Mouse (Mus musculus): ENCODE measurements at regions not wholly inside any gene's neighbourhood (a gene's known extent, or its start where the extent isn't known, plus 50 kb on each side); places are given as distances from the start of the nearest gene placed in this dataset.

- Histone ChIP-seq H3K27ac (ENCODE audit: low read length) (no peak overlapping the region), H3K9ac (ENCODE audit: low read length) (no peak overlapping the region), H3K4me3 (replicated peaks; ENCODE audit: low read length) (no peak overlapping the region), H3K4me1 (ENCODE audit: control insufficient read depth, insufficient read depth, low read length) (no peaks in the 10 kb centered on the region), H3K27me3 (ENCODE audit: control insufficient read depth, insufficient read depth, low read length) (no peaks in the 10 kb centered on the region), H3K36me3 (ENCODE audit: control insufficient read depth, insufficient read depth, low read length) (no peaks in the 10 kb centered on the region), H3K9me3 (replicated peaks; ENCODE audit: control insufficient read depth, low read length) (no peaks in the 10 kb centered on the region), H3K4me2 (ENCODE audit: low read depth, low read length) (no peak overlapping the region)
- WGBS = 62% methylated on average over 7 of the region's 7 CpGs
- ATAC-seq (ENCODE audit: insufficient read depth, low FRiP score) = no peak
Observed at GRCm38 (mm10) chr4:106054324-106054723, 261.7 kb upstream of the Usp24 start.

GRCm38 (mm10) chr4:106062651-106063050, 253.4 kb upstream of the Usp24 start:
- no peaks in the 10 kb centered on the region for H3K27me3 ChIP-seq (ENCODE audit: control insufficient read depth, insufficient read depth, low read length)
- H3K9me3 ChIP-seq (replicated peaks; ENCODE audit: control insufficient read depth, low read length) = no peaks in the 10 kb centered on the region
- H3K4me3 ChIP-seq (replicated peaks; ENCODE audit: low read length) = no peak overlapping the region
- 64% methylated on average over 12 of the region's 12 CpGs for WGBS
- no peaks in the 10 kb centered on the region for H3K36me3 ChIP-seq (ENCODE audit: control insufficient read depth, insufficient read depth, low read length)
- H3K27ac ChIP-seq (ENCODE audit: low read length) = no peak overlapping the region
- no peak overlapping the region for H3K4me2 ChIP-seq (ENCODE audit: low read depth, low read length)
- no peaks in the 10 kb centered on the region for H3K4me1 ChIP-seq (ENCODE audit: control insufficient read depth, insufficient read depth, low read length)
- no peak for ATAC-seq (ENCODE audit: insufficient read depth, low FRiP score)
- H3K9ac ChIP-seq (ENCODE audit: low read length) = no peak overlapping the region

- H3K9me3 ChIP-seq (replicated peaks; ENCODE audit: control insufficient read depth, low read length) = no peaks in the 10 kb centered on the region
- no peaks in the 10 kb centered on the region for H3K36me3 ChIP-seq (ENCODE audit: control insufficient read depth, insufficient read depth, low read length)
- ATAC-seq (ENCODE audit: insufficient read depth, low FRiP score) = no peak
- 45% methylated on average over 6 of the region's 6 CpGs for WGBS
- H3K27ac ChIP-seq (ENCODE audit: low read length) = no peak overlapping the region
- no peaks in the 10 kb centered on the region for H3K27me3 ChIP-seq (ENCODE audit: control insufficient read depth, insufficient read depth, low read length)
- H3K9ac ChIP-seq (ENCODE audit: low read length) = no peak overlapping the region
- H3K4me2 ChIP-seq (ENCODE audit: low read depth, low read length) = no peak overlapping the region
- no peaks in the 10 kb centered on the region for H3K4me1 ChIP-seq (ENCODE audit: control insufficient read depth, insufficient read depth, low read length)
- H3K4me3 ChIP-seq (replicated peaks; ENCODE audit: low read length) = no peak overlapping the region
Observed at GRCm38 (mm10) chr4:106063851-106064382, 252.1 kb upstream of the Usp24 start.

DNA sequence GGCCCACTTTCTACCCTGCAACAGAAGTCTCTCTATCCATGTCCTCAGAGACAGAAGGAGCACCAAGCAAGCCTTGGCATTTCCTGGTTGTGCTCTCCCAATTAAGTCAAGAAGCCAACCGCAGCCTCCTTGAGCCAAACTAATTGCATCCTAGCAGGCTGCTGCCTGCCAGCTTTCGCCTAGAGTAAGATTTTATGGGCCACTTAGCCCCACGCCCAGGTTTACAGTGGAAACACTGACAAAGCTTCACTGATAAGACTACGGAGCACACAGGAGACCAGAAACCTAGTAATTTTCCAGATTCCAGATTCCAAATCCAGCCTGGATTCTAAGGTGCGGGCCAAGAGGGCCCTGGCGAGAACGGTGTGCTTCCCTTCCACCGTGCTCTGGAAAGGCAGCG, 249.0 kb upstream of the Usp24 start:
- Histone ChIP-seq H3K9ac (ENCODE audit: low read length) (no peak overlapping the region), H3K9me3 (replicated peaks; ENCODE audit: control insufficient read depth, low read length) (no peaks in the 10 kb centered on the region), H3K4me3 (replicated peaks; ENCODE audit: low read length) (no peak overlapping the region), H3K4me2 (ENCODE audit: low read depth, low read length) (no peak overlapping the region), H3K27ac (ENCODE audit: low read length) (no peak overlapping the region), H3K27me3 (ENCODE audit: control insufficient read depth, insufficient read depth, low read length) (no peaks in the 10 kb centered on the region), H3K4me1 (ENCODE audit: control insufficient read depth, insufficient read depth, low read length) (no peaks in the 10 kb centered on the region), H3K36me3 (ENCODE audit: control insufficient read depth, insufficient read depth, low read length) (no peaks in the 10 kb centered on the region)
- no peak for ATAC-seq (ENCODE audit: insufficient read depth, low FRiP score)
- WGBS = 74% methylated on average over 9 of the region's 9 CpGs

GRCm38 (mm10) chr4:106083546-106083945, 232.5 kb upstream of the Usp24 start:
- H3K4me3 ChIP-seq (replicated peaks; ENCODE audit: low read length) = no peak overlapping the region
- no peaks in the 10 kb centered on the region for H3K9me3 ChIP-seq (replicated peaks; ENCODE audit: control insufficient read depth, low read length)
- H3K36me3 ChIP-seq (ENCODE audit: control insufficient read depth, insufficient read depth, low read length) = no peaks in the 10 kb centered on the region
- no peak overlapping the region for H3K9ac ChIP-seq (ENCODE audit: low read length)
- H3K4me2 ChIP-seq (ENCODE audit: low read depth, low read length) = no peak overlapping the region
- H3K4me1 ChIP-seq (ENCODE audit: control insufficient read depth, insufficient read depth, low read length) = no peaks in the 10 kb centered on the region
- ATAC-seq (ENCODE audit: insufficient read depth, low FRiP score) = no peak
- H3K27ac ChIP-seq (ENCODE audit: low read length) = no peak overlapping the region
- H3K27me3 ChIP-seq (ENCODE audit: control insufficient read depth, insufficient read depth, low read length) = no peaks in the 10 kb centered on the region

GRCm38 (mm10) chr4:106091927-106092675, 223.9 kb upstream of the Usp24 start:
- no peak overlapping the region for H3K27ac ChIP-seq (ENCODE audit: low read length)
- H3K4me1 ChIP-seq (ENCODE audit: control insufficient read depth, insufficient read depth, low read length) = no peaks in the 10 kb centered on the region
- no peaks in the 10 kb centered on the region for H3K36me3 ChIP-seq (ENCODE audit: control insufficient read depth, insufficient read depth, low read length)
- no peak overlapping the region for H3K9ac ChIP-seq (ENCODE audit: low read length)
- no peak for ATAC-seq (ENCODE audit: insufficient read depth, low FRiP score)
- H3K4me3 ChIP-seq (replicated peaks; ENCODE audit: low read length) = no peak overlapping the region
- 48% methylated on average over 9 of the region's 9 CpGs for WGBS
- H3K9me3 ChIP-seq (replicated peaks; ENCODE audit: control insufficient read depth, low read length) = no peaks in the 10 kb centered on the region
- H3K4me2 ChIP-seq (ENCODE audit: low read depth, low read length) = no peak overlapping the region
- no peaks in the 10 kb centered on the region for H3K27me3 ChIP-seq (ENCODE audit: control insufficient read depth, insufficient read depth, low read length)

GRCm38 (mm10) chr4:106092676-106093070, 223.3 kb upstream of the Usp24 start:
- no peaks in the 10 kb centered on the region for H3K4me1 ChIP-seq (ENCODE audit: control insufficient read depth, insufficient read depth, low read length)
- H3K27ac ChIP-seq (ENCODE audit: low read length) = no peak overlapping the region
- WGBS = 76% methylated on average over 6 of the region's 6 CpGs
- H3K4me2 ChIP-seq (ENCODE audit: low read depth, low read length) = no peak overlapping the region
- ATAC-seq (ENCODE audit: insufficient read depth, low FRiP score) = no peak
- H3K9ac ChIP-seq (ENCODE audit: low read length) = no peak overlapping the region
- H3K4me3 ChIP-seq (replicated peaks; ENCODE audit: low read length) = no peak overlapping the region
- H3K36me3 ChIP-seq (ENCODE audit: control insufficient read depth, insufficient read depth, low read length) = no peaks in the 10 kb centered on the region
- no peaks in the 10 kb centered on the region for H3K9me3 ChIP-seq (replicated peaks; ENCODE audit: control insufficient read depth, low read length)
- no peaks in the 10 kb centered on the region for H3K27me3 ChIP-seq (ENCODE audit: control insufficient read depth, insufficient read depth, low read length)

DNA sequence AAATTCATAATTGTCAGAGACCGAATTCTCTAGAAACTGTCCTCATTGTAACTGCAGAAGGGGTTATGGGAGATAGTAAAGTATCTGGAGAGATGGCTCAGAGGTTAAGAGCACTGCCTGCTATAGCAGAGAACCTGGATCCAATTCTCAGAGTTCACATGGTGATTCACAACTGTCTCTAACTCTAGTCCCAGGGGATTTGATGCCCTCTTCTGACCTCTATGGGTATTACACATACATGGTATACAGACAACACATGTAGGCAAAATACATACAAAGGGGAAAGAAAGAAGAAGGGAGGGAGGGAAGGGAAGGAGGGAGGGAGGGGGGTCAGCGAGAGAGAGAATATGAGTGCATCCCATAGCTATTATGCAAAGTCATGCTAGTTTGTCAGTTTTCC, 222.8 kb upstream of the Usp24 start:
- no peak for ATAC-seq (ENCODE audit: insufficient read depth, low FRiP score)
- H3K4me1 ChIP-seq (ENCODE audit: control insufficient read depth, insufficient read depth, low read length) = no peaks in the 10 kb centered on the region
- no peaks in the 10 kb centered on the region for H3K9me3 ChIP-seq (replicated peaks; ENCODE audit: control insufficient read depth, low read length)
- H3K9ac ChIP-seq (ENCODE audit: low read length) = no peak overlapping the region
- WGBS = 93% methylated on average over 2 of the region's 2 CpGs
- H3K27ac ChIP-seq (ENCODE audit: low read length) = no peak overlapping the region
- H3K4me2 ChIP-seq (ENCODE audit: low read depth, low read length) = no peak overlapping the region
- H3K27me3 ChIP-seq (ENCODE audit: control insufficient read depth, insufficient read depth, low read length) = no peaks in the 10 kb centered on the region
- H3K36me3 ChIP-seq (ENCODE audit: control insufficient read depth, insufficient read depth, low read length) = no peaks in the 10 kb centered on the region
- H3K4me3 ChIP-seq (replicated peaks; ENCODE audit: low read length) = no peak overlapping the region

DNA sequence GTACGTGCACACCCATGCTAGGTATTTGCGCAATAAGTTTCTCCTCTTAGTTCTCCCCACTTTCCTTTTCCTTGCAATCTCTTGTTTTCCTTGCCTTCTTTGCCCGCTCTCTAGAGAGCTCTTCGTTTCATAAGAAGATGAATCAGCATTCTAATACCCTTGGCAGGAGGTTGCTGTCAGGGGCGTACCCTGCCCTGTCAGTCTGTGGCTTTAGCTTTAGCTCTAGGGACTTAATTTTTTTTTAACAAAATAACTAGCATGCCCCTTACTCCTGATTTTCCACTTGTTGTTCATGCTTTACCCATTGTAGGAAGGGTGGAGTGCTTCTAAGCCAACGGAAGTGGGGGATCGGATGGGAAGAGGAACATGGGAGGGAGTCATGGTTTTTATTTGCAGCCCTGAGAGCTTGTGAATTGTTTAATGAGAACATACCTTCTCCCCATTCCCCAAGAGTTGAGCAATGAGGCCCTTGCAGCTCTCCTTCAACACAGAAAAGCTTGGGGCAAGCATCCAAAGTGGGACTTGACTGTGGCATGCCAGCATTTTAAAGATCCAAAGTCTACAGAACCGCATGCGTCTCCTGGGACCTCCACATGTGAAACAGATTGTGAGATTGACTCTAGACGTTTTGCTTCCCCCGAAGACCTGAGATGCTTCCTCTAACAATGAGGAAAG, 221.0 kb upstream of the Usp24 start:
- 80% methylated on average over 11 of the region's 11 CpGs for WGBS

More for the DNA sequence above, 221.0 kb upstream of the Usp24 start:
- Histone ChIP-seq H3K27ac (ENCODE audit: low read length) (no peak overlapping the region), H3K36me3 (ENCODE audit: control insufficient read depth, insufficient read depth, low read length) (no peaks in the 10 kb centered on the region), H3K4me1 (ENCODE audit: control insufficient read depth, insufficient read depth, low read length) (no peaks in the 10 kb centered on the region), H3K9ac (ENCODE audit: low read length) (no peak overlapping the region), H3K4me3 (replicated peaks; ENCODE audit: low read length) (no peak overlapping the region), H3K9me3 (replicated peaks; ENCODE audit: control insufficient read depth, low read length) (no peaks in the 10 kb centered on the region), H3K27me3 (ENCODE audit: control insufficient read depth, insufficient read depth, low read length) (no peaks in the 10 kb centered on the region), H3K4me2 (ENCODE audit: low read depth, low read length) (no peak overlapping the region)
- ATAC-seq (ENCODE audit: insufficient read depth, low FRiP score) = no peak
